ENCODE assay signal across 10 mouse cellular contexts in genomic region chr16:36693818-36694413, GRCm38 (mm10). TPM values are rescaled to one million over a fixed set of nuclear protein-coding genes. Genes with fewer than 3 reads are reported as not detected.
DNase-seq lines count a peak whose midpoint lies in the region; ATAC-seq lines count a peak whose summit lies in the region.
"Had no signal": no experiment of that assay in that cellular context is flagged by ENCODE, and none has a peak within 500 bp of the region (broad histone marks: within the 10 kb centered on the region; RNA-seq: fewer than 3 reads in every experiment).

Gene Ildr1, plus strand, starts transcription at chr16:36693978.

- H3K9ac ChIP-seq in hindbrain, embryonic 15.5 days = peak within 1 kb of the TSS; percentile 49
- H3K9ac ChIP-seq in liver, embryonic 12.5 days = no peak within 1 kb of the TSS

- no peak within 1 kb of the TSS for H3K27ac ChIP-seq in hindbrain, embryonic 15.5 days (replicated peaks)
- no peak within 1 kb of the TSS for H3K27ac ChIP-seq in liver, embryonic 12.5 days

- 2% methylated on average over 40 of the region's 40 CpGs for WGBS in hindbrain, embryonic 15.5 days
- 8% methylated on average over 34 of the region's 40 CpGs for WGBS in liver, embryonic 12.5 days (ENCODE audit: insufficient replicate concordance)

- peak; percentile 19 to 39 for DNase-seq in cerebellum, postnatal 25 days
- no peak for DNase-seq in cerebellum, adult 9-10 months
- peak; percentile 75 for DNase-seq in T-cell, adult 2 months (ENCODE audit: low spot score)
- DNase-seq in naive thymus-derived CD4-positive, alpha-beta T cell, adult 2 months (ENCODE audit: low read depth) = peak; percentile 79
- peak; percentile 60 to 79 for DNase-seq in urinary bladder, postnatal 36 days (ENCODE audit: low spot score in 2 of 2)
- no peak for DNase-seq in layer of hippocampus, adult 18-20 months (ENCODE audit: low spot score in 2 of 2)

- no peaks in the 10 kb centered on the region for H3K9me3 ChIP-seq in hindbrain, embryonic 15.5 days
- H3K9me3 ChIP-seq in liver, embryonic 12.5 days (replicated peaks) = no peaks in the 10 kb centered on the region
- H3K9me3 ChIP-seq: G1E had no signal

- ATAC-seq in hindbrain, embryonic 15.5 days (ENCODE audit: low FRiP score, low read depth) = peak; percentile 59; the same call in 1 of the 2 replicates
- ATAC-seq in liver, embryonic 12.5 days = no peak

- no peaks in the 10 kb centered on the region for H3K36me3 ChIP-seq in hindbrain, embryonic 15.5 days
- H3K36me3 ChIP-seq in liver, embryonic 12.5 days = no peaks in the 10 kb centered on the region
- H3K36me3 ChIP-seq: G1E had no signal

- H3K4me3 ChIP-seq in hindbrain, embryonic 15.5 days = peak within 1 kb of the TSS; percentile 49
- H3K4me3 ChIP-seq in liver, embryonic 12.5 days = peak within 1 kb of the TSS; percentile 37
- H3K4me3 ChIP-seq: megakaryocyte, embryonic 14.5 days had no signal

- peak within 1 kb of the TSS; percentile 89 for H3K4me2 ChIP-seq in hindbrain, embryonic 15.5 days
- peak within 1 kb of the TSS; percentile 57 for H3K4me2 ChIP-seq in liver, embryonic 12.5 days

- H3K27me3 ChIP-seq in hindbrain, embryonic 15.5 days = peaks cover 23% of the 10 kb centered on the region
- H3K27me3 ChIP-seq in liver, embryonic 12.5 days (replicated peaks) = peaks cover 38% of the 10 kb centered on the region

- peaks cover 7% of the 10 kb centered on the region for H3K4me1 ChIP-seq in hindbrain, embryonic 15.5 days (replicated peaks)
- H3K4me1 ChIP-seq in liver, embryonic 12.5 days = no peaks in the 10 kb centered on the region
- H3K4me1 ChIP-seq: megakaryocyte, embryonic 14.5 days had no signal

RNA-seq across cellular contexts. Expression of gene Ildr1, which starts in this region (rescaled TPM):
- polyA plus RNA-seq in hindbrain, embryonic 15.5 days (2015; fragmentation: Nextera tagmentation; extraction: Ambion mirVana) = 0.38 and 0.43 TPM in 2 replicates
- polyA plus RNA-seq in liver, embryonic 12.5 days (2016; fragmentation: Nextera tagmentation; extraction: Ambion mirVana) = 0.05 TPM in 2 replicates
- total RNA-seq in layer of hippocampus, adult 18-20 months (2021) = under 1 TPM; 0.10 to 0.15 TPM
- polyA plus RNA-seq: G1E had no signal

Comparison
In these comparisons a context has a peak if more than half of its experiments do, and no peak if none do; other contexts are left out.
1. DNase-seq: peak in cerebellum, postnatal 25 days (2 of 2), T-cell, adult 2 months (single experiment), naive thymus-derived CD4-positive, alpha-beta T cell, adult 2 months (single experiment) and urinary bladder, postnatal 36 days (2 of 2); none in cerebellum, adult 9-10 months (single experiment) and layer of hippocampus, adult 18-20 months (0 of 2).
2. Peak in ATAC-seq, H3K4me3 ChIP-seq, H3K9ac ChIP-seq and H3K4me2 ChIP-seq in hindbrain, embryonic 15.5 days; RNA of the gene not detected or under 1 TPM.